Mouse (Mus musculus): Measurements from ENCODE around the gene Tspear.
"Not testable (repeated sequence)": the region's sequence is repeated elsewhere in the genome, so short reads cannot be mapped to it uniquely, and the experiment has no call there.

The Tspear gene

GRCm38 (mm10) chr10:77711157-77711556 is 24.8 kb downstream of the Tspear start, which contains the start of gene Gm10024:
TSS of gene Gm10024 (plus strand) at chr10:77711457.
- DNase-seq (ENCODE audit: low read depth, low spot score) = not testable (repeated sequence)

- DNase-seq (ENCODE audit: low read depth, low spot score) = no peak
Observed at GRCm38 (mm10) chr10:77713734-77714133, 27.4 kb downstream of the Tspear start.

GRCm38 (mm10) chr10:77715507-77715906 is 29.1 kb downstream of the Tspear start, which contains the start of gene Gm10142:
TSS of gene Gm10142 (plus strand) at chr10:77715807.
- no peak for DNase-seq (ENCODE audit: low read depth, low spot score)

DNA sequence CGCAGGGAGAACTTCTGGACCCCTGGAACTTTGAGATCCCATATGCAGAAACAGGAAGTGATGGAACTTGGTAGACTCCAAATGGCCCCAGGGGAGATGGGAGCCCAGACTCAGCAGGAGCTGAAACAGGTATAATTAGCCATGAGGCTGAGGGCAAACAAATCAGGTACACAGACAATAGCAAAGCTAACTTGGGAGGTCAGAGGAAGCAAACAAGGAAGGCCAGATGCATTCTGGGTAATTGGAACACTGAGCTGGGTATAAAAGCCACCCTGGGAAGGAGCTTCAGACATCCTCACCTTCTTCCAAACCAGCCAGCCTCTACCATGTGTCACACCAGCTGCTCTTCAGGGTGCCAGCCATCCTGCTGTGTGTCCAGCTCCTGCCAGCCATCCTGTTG is 33.9 kb downstream of the Tspear start, which contains the start of gene Krtap12-1:
Gene Krtap12-1, plus strand, starts transcription at position 301 of the 400 bp plus-strand sequence.
- DNase-seq (ENCODE audit: low read depth, low spot score) = not testable (repeated sequence)

- DNase-seq (ENCODE audit: low read depth, low spot score) = no peak
Observed at GRCm38 (mm10) chr10:77724855-77725254, 38.5 kb downstream of the Tspear start.

DNA sequence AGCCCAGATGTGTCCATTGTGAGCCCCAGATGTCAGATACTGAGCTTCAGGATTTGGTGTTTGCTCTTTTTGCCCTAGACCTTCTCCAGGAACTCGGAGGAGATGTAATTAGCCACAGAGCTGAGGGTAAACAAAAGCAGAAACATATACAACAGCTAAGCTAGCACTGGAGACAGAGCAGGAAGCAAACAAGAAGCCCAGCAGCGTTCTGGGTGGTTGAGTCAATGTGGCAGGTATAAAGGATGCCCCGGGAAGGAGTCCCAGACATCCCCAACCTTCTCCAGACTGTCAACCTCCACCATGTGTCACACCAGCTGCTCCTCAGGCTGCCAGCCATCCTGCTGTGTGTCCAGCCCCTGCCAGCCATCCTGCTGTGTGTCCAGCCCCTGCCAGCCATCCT is 39.8 kb downstream of the Tspear start, which contains the start of gene Gm10100:
Gene Gm10100, plus strand, starts transcription at position 301 of the 400 bp plus-strand sequence.
- no peak for DNase-seq (ENCODE audit: low read depth, low spot score)

GRCm38 (mm10) chr10:77728280-77728679 is 41.9 kb downstream of the Tspear start:
- no peak for DNase-seq (ENCODE audit: low read depth, low spot score)

DNA sequence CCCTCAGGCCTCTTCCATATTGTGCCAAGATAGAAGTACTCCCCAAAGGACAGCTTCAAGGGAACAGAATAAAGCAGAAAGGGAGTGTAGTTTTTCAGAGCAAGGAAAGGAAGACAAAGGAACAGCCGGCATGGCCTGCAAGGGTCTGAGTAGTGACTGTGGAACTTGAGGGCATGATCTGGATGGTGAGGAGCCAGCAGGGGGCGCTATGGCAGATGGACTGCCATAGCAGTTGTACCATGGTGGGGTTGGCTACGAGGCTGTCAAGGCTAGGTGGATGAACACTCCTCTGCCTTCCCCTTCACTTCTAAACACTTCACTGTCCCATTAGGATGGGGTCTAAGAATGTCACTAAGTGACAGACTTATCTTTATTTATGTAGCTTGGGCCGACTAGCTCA is 42.9 kb downstream of the Tspear start:
- no peak for DNase-seq (ENCODE audit: low read depth, low spot score)

DNA sequence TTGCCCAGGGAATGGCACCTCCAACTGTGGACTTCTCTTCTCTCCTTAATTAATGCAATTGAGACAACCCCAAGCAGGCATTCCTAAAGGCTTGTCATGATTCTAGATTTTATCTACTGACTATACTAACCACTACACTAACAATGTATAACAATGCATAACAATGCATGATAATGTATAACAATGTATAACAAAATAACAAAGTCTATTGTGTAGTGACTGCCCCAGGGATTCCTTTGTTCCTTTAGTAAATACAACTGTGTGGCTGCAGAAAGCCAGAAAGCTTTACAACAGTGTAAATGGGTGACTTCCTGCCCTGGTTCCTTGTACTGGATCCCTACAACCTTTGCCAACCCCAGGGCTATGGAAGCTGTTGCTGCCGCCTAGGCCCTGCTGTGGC is 49.6 kb downstream of the Tspear start:
- no peak for DNase-seq (ENCODE audit: low read depth, low spot score)

DNA sequence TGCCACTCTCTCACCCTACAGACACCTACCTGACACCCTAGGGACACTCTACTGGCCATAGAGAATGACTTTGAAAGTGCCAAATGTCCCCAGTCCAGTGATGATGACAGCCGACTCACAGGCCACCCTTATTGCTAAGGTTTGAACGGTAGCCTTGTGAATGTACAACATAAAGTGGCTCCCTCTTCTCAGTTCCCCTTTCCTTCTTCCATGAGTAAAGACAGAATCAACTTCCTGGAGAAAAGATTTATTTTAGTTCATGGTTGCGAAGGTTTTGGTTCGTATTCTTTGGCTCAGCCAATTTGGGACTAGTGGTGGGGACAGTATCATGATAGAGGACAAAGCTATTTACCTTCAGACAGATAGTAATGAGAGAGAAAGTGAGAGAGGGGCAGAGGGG is 52.6 kb downstream of the Tspear start:
- no peak for DNase-seq (ENCODE audit: low read depth, low spot score)

DNA sequence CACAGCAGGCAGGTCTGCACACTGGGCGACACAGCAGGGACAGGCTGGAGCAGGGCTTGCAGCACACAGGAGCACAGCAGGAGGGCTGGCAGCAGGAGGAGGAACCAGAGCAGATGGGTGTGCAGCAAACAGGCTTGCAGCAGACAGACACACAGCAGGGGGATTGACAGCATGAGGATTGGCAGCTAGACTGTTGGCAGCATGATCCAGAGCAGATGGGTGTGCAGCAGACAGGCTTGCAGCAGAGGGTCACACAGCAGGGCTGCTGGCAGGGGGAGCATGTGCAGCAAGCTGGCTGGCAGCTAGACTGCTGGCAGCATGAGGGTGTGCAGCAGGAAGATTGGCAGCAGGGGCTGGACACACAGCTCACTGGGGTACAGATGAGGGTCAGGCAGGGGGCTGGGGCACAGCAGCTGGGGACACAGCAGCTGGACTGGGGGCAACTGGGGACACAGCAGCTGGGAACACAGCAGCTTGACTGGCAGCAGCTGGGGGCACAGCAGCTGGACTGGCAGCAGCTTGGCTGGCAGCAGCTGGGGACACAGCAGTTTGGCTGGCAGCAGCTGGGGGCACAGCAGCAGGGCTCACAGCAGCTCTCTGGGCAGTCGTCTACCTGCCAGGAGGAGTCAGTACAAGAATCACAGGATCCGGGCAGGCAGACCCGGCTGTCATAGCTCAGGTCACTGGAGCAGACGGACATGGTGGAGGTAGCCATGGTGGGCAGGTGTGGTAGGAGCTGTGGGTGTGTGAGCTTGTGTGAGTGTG is 55.7 kb downstream of the Tspear start, which contains the start of gene Gm18596:
Gene Gm18596, minus strand, starts transcription at position 715 of the 765 bp plus-strand sequence.
- DNase-seq (ENCODE audit: low read depth, low spot score) = not testable (repeated sequence)

- DNase-seq (ENCODE audit: low read depth, low spot score) = not testable (repeated sequence)
Observed at GRCm38 (mm10) chr10:77750686-77751085, 64.3 kb downstream of the Tspear start.

GRCm38 (mm10) chr10:77751254-77751653 is 64.9 kb downstream of the Tspear start, which contains the start of gene Gm9736:
TSS of gene Gm9736 (minus strand) at chr10:77751354.
- not testable (repeated sequence) for DNase-seq (ENCODE audit: low read depth, low spot score)

- not testable (repeated sequence) for DNase-seq (ENCODE audit: low read depth, low spot score)
Observed at GRCm38 (mm10) chr10:77752312-77752711, 65.9 kb downstream of the Tspear start.

GRCm38 (mm10) chr10:77753448-77753847 is 67.1 kb downstream of the Tspear start:
- no peak for DNase-seq (ENCODE audit: low read depth, low spot score)

- not testable (repeated sequence) for DNase-seq (ENCODE audit: low read depth, low spot score)
Observed at GRCm38 (mm10) chr10:77759582-77759981, 73.2 kb downstream of the Tspear start, which contains the start of gene Gm3233. TSS of gene Gm3233 (minus strand) at chr10:77759682.

DNA sequence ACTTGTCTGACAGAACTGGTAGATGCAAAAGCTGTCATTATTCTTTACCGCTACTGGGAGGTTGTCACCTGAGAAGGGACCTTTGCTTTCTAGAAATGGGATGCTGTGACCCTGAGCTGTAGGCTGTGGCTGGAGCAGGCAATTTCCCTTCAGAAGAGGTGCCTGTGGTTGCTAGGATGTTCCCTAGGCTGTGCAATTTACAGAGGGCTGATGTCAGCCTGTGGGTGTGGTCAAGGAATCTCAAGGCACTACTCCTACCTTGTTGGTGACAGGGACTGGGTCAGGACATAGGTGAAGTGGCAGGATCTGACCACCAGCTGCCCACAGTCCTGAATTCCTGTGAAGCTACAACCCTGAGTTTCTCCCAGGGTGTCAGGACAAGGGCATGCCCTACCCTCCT is 83.4 kb downstream of the Tspear start:
- no peak for DNase-seq (ENCODE audit: low read depth, low spot score)

- not testable (repeated sequence) for DNase-seq (ENCODE audit: low read depth, low spot score)
Observed at GRCm38 (mm10) chr10:77771225-77771624, 84.9 kb downstream of the Tspear start, which contains the start of gene Gm3238. TSS of gene Gm3238 (minus strand) at chr10:77771325.

DNA sequence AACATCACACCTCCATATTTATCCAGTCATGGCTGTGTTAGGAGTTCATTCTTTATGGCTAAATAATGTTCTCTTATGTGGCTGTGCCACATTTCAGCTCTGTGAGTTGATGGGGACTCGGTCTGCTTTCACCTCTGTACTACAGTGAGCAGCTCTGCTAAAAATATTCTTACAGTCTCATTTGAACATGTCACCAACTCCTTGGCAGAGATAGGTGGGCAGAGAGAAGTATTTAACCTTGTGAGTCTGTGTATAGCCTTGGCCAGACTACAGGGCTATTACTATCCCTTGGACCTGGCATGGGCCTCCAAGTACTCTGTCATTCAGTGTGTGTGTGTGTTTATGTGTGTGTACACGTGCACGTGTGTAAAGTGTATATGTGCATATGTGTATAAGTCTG is 85.8 kb downstream of the Tspear start:
- not testable (repeated sequence) for DNase-seq (ENCODE audit: low read depth, low spot score)

DNA sequence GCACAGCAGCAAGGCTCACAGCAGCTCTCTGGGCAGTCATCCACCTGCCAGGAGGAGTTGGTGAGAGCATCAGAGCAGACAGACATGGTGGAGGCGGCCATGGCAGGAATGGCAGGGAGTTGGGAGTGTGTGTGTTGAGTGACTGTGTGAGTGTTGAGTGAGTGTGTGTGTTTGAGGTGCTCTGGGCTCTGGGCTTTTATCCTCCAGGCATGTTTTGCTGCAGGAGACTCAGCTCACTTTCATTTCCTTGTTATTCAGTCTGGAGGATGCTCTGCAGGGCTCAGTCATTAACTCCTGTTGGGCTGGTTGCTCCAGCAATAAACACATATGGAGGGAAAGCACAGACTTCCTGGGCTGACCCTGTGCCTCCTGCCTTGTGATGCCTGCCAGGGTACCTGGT is 90.5 kb downstream of the Tspear start, which contains the start of gene Gm7138:
Gene Gm7138, minus strand, starts transcription at position 101 of the 400 bp plus-strand sequence.
- not testable (repeated sequence) for DNase-seq (ENCODE audit: low read depth, low spot score)

GRCm38 (mm10) chr10:77782442-77782841 is 96.1 kb downstream of the Tspear start, which contains the start of gene Gm3250:
TSS of gene Gm3250 (minus strand) at chr10:77782542.
- DNase-seq (ENCODE audit: low read depth, low spot score) = not testable (repeated sequence)

DNA sequence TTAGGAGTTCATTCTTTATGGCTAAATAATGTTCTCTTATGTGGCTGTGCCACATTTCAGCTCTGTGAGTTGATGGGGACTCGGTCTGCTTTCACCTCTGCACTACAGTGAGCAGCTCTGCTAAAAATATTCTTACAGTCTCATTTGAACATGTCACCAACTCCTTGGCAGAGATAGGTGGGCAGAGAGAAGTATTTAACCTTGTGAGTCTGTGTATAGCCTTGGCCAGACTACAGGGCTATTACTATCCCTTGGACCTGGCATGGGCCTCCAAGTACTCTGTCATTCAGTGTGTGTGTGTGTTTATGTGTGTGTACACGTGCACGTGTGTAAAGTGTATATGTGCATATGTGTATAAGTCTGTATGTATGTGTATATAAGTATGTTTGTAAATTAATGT is 97.0 kb downstream of the Tspear start:
- not testable (repeated sequence) for DNase-seq (ENCODE audit: low read depth, low spot score)
